Mouse (Mus musculus) cerebellum, postnatal 14 days (tissue): ENCODE data around the gene Gm42688.

Experiments used
- DNase-seq, 2 experiments: peaks; one replicate each; pipeline ENCODE4 v3.0.0; 2021; ENCODE audit warnings: mixed read lengths in 2 of 2

The Gm42688 gene

DNA sequence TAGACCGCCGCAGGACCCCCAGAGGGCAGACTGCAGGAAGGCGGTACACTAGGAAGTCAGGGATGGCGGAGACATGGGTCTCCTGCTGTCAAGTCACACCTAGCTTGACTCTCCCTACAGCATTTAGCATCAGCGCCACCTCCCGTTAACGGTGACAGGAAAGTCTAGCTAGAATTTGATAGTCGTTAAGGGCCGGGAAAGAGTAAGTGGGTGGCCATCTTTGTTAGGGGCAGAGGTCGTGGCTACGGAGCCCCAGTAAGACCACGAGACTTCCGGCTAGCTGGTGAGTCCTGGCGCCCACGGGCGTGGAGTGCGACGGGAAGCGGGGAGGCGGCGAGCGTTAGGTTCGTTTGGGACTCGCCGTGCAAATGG, at the start of gene Gm42688, which contains the start of gene Ccdc142:
Gm42688 (plus strand) TSS at position 302 of the 372 bp plus-strand sequence.
Ccdc142 (plus strand) TSS at position 286 of the 372 bp plus-strand sequence.
- DNase-seq, result peak; percentile 92

DNA sequence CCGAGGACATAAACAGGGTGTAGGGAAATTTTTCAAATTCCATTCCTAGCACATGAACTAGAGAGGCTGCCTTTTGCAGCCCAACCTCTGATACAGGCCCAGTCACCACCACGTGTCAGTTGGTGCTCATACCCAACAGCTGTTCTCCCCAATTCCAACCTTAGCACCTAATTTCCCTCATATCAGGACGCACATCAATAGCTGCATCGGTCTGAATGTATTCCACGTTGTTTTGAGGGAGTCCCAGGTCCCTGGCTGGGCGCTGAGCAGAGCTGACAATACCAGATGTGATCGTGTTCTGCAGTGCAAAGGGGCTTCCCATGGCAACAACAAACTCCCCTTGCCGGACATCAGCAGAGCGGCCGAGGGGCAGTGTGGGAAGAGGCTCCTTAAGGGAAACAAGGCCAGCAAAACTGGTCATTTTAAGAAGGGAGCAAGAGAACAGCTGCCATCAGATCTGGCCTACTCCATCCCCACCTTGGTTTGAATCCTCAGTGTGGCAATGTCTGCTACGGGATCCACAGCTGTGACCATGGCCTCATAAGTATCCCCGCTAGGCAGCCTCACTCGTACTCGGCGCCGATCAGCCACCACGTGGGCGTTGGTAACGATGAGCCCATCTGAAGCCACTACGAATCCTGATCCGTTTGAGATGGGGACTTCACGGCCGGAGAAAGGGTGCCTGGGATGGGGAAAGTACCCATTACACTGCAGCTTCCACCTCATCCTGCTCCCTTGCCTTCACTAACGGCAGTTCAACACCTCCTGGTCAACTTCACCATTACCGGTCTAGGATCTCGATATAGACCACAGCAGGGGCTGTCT, 48.1 kb upstream of the Gm42688 start:
- DNase-seq, result peak; percentile 40 to 55

DNA sequence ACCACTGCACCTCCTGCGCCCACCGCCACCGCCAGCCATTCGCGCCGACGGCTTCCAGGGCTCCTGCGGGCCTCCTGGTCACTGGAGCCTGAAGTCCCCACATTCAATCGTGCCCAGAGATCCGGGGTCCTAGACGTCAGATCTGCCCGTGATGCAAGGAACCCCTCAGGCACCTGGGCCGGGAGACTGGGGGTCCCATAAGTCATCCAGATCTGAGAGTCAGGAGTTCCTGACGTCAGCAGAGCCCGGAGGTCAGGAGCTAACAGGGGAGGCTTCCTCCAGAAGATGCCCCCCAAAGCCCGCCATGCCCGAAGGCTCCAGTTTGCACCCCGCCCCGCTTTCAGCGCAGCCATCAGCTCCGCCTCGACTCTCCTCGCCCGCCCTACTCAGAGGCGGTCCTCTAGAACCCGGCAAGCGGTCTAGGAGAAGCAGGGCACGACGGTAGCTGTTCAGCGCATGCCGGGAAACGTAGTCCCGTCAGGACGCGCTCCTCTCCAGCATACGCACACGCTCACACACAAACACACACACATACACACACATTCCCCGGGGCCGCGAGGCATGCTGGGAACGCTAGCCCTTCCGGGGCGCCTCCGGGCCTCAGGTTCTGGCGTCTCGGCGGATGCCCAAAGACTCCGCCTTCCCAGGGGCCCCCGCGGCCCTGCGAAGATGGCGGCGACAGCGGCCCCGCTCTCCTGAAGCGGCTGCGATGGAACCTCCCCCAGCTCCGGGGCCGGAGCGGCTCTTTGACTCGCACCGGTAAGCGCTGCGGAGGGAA, 47.2 kb upstream of the Gm42688 start, which contains the start of gene Aup1:
Aup1 (plus strand) TSS at position 448 of the 778 bp plus-strand sequence.
- peak; percentile 96 to 97 for DNase-seq

DNA sequence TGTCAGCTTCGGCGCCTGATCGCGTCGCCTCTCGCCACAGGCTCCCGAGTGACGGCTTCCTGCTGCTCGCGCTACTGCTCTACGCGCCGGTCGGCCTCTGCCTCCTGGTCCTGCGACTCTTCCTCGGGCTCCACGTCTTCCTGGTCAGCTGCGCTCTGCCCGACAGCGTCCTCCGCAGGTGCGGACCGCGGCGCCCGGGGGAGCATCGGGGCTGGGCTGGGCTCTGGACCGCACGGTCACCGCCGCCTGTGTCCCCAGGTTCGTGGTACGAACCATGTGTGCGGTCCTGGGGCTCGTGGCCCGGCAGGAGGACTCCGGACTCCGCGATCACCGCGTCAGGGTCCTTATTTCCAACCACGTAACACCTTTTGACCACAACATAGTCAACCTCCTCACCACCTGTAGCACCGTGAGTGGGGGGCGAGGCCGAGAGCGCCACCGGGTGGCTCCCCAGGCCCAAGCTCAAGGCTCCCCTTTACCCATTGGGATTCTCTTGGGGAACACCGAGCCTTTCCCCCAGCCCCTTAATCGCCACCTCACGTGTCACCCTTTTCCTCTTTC, 46.5 kb upstream of the Gm42688 start, which contains the start of gene Htra2:
Htra2 (minus strand) TSS at position 403 of the 561 bp plus-strand sequence.
- DNase-seq, result peak in 1 of 2 experiments; percentile 62

DNA sequence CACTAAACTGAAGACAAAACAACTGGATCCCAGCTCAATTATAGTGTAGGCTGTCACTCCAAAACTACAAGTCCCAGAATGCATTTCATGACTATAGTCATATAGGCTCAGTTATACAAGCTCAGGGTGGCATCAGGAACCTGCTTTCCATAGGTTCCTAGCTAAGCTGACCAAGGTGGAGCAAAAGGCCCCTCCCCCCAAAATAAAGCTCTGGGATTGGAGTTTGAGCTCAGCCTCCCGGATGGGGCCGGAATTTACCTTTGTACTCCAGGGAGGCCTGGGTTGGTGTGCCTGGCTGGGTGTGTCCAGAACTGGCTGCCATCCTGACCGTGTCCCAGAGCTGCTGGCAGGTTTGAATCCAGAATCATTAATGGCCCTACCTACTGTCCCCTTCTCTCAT, 43.6 kb upstream of the Gm42688 start, which contains the start of gene Dqx1:
Dqx1 (plus strand) TSS at position 55 of the 400 bp plus-strand sequence.
- DNase-seq, result peak in 1 of 2 experiments; percentile 19

DNA sequence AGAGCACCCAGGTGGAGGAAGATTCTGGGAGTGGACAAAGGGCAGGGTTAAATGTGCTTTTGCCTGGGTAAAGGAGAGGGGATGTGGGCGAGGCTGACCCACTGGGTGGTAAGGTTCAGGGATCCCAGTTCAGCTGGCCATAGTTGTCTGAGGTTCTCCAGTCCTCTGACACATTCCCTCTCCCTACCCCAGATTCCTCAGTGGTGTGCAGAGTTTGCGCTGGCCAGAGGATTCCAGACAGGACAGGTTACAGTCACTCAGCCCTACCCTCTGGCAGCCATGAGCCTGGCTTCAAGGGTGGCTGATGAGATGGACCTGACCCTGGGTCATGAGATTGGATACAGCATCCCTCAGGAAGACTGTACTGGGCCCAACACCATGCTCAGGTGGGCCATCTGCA, 42.7 kb upstream of the Gm42688 start:
- DNase-seq, result no peak

DNA sequence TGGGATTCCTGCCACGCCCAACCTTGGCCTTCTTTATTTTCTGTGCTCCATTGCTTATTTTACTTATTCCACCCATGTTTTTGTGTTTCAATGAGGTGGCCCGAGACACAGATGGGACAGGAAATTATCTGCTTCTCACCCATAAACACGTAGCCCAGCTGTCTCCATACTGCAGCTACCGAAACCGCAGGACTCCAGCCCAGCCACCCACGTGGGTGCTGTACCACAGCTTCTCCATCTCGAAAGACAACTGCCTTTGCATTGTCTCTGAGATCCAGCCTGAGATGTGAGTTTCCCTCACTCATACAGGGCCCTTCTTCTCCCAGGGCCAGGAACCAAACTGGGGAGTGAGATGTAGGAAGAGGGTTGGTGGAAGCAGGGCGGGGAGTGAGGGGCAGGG, 35.4 kb upstream of the Gm42688 start:
- DNase-seq, result no peak

DNA sequence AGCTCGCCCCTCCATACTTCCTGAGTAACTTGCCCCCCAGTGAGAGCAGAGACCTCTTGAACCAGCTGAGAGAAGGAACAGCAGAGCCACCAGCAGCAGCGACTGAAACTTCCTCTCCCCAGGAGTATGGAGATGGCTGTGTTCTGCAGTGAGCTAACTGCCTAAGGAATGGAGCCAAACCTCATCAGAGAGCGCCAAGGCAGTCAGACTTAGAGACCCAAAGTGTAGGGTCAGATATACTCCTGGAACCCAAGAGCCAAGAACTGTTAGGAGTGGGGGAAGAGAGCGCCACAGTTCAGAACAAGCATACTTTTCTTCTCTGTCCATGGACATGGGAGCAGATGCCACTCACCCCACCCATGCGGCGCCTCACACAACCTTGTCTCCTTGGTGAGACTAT, 35.0 kb upstream of the Gm42688 start:
- DNase-seq, result no peak

DNA sequence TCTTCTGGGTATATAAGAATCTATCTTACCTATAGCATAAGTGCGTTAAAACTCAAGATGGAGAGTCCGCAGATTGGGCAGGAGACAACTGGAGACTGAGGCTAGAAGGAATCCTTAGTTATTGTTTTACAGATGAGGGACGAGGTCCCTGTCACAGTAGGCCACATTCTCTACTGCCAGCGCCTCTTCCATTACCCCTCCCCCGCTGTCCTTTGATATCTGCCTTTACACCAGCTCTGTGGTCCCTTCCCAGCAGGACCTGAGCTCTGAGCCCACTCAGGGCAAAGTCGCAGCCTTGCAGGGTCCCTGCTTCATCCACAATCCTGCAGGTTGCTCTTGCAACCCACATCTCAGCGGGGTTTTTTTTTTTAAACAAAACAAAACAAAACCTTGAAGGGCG, 33.2 kb upstream of the Gm42688 start:
- no peak for DNase-seq

DNA sequence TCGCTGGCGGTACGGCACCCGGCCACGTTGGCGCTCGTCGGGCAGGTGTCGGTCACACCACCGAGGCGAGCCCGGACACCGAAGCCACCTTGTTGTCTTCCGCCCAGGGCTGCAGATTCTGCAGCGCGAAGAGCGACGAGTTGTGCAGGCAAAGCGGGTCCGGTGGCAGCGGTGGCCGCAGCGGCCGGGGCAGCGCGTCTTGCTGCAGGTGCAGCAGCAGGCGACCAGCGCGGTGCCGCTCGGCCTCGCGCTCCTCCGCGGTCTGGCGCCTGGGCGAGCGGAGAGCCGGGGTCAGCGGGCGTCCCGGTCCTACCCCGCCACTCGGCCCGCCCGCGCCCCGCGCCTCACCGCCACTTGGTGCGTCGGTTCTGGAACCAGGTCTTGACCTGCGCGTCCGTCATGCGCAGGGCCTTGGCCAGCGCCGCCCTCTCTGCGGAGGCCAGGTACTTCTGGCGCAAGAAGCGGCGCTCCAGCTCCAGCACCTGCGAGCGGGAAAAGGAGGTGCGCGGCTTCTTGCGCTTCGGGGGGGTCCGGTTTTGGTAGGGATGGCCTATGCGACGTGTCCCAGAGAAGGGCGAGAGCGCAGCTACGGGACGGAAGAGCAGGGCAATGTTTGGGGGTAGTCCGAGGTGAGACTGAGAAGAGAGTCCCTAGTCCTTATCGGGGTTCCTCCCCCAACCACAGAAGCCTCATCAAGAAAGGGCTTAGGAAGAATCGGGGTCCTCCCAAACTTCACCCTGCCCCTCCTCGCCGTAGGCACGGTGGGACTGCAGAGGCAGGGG, 32.5 kb upstream of the Gm42688 start:
- DNase-seq, result no peak

DNA sequence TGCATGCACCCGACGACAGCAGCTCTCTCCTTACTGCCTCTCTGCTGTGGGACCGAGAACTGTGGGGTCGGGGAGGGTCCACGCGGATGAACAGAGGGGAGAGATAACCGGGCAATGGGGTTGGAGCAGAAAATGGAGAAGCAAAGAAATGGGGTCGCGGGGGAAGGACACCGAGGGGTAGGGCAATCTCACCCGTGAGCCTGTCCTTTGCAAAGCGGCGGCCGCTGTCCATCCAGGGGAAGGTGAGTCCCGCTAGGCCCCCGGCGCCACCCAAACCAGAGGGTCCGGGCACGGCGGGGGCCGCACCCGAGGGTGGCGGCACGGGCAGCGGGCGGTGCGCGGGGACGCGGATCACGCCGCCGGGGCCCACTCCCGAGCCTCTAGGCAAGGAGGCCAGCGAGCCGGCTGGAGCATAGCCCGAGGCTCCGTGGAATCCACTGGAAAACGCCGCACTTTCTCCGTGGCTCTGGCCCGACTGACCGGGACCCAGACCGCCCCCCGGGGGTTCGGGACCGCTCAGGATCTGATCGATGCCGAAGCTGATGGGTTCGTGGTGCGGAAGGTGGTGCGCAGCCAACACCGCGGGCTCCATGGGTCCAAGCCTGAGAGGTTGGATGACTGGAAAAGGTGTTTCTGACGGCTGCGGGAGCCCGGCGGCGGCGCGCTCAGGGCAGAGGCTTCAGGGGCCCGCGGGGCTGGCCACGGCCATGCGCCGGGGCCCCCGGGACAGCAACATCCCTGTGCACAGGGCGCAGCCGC, 31.8 kb upstream of the Gm42688 start:
- peak; percentile 38 to 43 for DNase-seq

DNA sequence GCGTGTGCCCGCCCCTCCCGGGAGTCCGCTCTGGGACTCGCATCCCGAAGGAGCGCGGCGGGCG, 31.3 kb upstream of the Gm42688 start, which contains the start of gene Tlx2:
Tlx2 (minus strand) TSS at position 47 of the 64 bp plus-strand sequence.
- DNase-seq, result no peak

DNA sequence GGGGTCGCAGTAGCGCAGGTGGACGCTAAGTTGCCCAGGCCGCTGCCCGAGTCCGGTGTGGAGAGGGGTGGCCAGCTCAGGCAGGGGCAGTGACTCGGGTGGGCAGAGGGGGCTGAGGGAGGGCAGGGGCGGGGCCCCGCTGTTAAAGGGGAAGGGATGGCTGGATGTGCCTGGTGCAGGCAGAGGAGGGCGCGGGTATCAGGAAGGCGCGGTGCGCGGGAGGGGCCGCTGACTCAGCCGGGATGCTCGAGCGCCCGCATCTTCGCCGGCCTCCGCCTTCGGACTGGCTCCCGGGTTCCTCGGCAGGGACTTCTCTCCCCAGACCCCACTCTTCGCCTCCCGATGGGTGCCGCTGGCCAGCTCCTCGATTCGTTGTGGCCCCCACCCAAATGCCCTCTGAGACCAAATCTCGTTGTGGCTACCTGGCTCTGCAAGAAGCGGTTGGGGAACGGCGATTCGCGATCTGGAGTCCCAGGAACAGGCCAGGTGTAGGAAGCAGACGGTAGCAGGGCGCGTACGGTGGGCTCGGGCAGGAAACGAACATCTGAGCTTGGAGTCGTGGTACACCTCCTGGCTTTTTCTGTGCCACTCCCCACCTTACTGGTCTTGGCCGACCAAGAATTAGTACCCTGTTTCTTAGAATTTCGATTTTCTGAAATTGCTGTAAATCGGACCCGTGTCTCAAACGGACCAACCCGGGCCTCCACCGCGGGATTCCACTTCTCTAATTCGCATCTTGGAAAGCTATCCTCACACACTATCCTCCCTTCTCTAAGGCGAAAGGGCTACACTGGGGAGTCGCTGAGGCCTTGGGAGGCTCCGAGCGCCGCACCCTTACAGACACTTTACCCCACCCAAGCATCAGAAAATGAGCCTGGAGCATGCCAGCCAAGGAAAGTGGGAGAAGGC, 30.9 kb upstream of the Gm42688 start:
- peak; percentile 52 to 65 for DNase-seq

DNA sequence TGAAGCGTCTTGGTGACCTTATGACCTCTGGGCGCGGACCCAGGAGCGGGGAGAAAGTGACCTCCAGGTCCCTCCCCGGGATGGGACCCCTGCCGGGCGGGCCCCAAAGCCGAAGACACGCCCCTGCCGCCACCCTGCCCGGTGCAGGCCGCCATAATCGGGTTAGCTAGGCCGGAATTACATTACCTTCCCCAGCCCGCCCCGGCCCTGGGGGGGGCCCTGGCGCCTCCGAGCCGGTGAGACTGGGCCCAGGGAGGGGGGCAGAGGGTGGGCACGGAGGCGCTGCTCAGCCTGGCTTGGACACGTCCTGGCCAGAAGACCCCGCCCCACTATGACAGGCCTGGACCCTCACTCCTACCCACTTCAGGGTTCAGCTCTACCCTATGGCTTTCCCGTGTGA, 30.2 kb upstream of the Gm42688 start:
- peak in 1 of 2 experiments; percentile 60 for DNase-seq

DNA sequence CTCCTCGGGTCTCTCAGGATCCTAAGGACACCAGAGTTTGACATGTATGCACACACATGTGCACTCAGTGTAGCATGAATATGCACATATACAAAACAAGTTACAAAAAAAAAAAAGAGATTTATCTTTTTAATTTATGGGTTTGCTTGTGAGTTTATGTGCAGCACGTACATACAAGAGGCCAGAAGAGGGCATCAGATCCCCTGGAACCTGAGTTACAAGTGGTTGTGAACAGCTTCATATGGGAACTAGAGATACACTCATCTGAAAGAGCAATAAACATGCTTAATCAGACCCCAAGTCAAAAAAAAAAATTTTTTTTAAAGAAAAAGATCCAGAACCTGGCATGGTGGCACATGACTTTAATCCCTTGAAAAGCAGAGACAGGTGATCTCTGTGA, 26.4 kb upstream of the Gm42688 start:
- DNase-seq, result no peak

DNA sequence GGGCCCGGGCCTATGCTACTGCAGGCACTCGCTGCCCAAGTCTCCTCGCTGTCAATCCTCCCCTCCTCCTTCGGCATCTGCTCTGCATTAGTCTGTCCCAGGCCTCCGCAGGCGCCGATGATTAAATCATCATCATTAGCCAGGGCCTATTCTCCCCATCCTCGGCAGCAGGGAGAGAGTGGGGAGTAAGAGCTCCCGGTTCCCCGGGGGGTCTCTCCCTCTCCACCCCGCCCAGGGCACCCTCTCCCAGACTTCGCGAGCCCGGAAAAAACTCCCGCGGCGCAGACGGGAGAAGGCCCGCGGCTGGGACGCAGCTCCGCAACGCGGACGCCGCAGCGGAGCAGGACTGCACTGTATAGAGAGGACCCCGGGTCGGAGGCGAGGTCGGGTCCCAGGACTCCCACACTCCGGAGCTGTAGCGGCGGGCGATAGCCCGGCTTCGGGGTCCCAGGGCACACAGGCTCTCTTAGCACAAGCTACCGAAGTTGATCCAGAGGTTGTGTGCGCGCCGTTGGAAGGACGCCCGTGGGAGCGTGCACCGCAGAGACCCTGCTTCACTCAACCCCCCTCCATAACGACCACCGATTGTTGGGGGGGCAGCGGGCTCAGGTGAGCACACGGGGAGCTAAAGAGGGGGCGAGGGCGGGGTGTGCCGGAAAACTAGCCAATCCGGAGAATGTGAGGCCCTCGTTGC, 23.6 kb upstream of the Gm42688 start, which contains the start of gene Pcgf1:
Pcgf1 (plus strand) TSS at position 240 of the 694 bp plus-strand sequence.
- DNase-seq, result peak in 1 of 2 experiments; percentile 67

DNA sequence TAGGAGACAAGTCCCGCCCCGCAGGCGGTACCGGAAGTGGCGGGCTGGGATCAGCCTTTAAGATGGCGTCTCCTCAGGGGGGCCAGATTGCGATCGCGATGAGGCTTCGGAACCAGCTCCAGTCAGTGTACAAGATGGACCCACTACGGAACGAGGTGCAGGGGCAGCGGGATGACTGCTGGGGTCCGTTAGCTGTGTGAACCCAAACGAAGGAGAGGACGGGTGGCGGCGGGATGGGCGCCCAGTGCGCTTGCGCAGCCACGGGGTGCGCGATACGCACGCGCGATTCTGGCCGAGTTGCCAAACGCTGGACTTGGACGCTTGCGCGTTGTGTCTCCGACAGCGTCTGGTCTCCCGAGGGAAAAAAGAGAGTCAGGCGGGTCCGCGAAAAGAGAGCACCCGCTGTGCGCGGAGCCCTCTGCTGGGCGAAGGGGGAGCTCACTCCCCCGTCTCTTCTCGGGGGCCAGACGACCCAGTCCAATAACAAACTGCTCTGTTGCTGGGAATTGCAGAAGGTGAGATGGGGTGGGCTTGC, 23.0 kb upstream of the Gm42688 start:
- DNase-seq, result peak; percentile 100

DNA sequence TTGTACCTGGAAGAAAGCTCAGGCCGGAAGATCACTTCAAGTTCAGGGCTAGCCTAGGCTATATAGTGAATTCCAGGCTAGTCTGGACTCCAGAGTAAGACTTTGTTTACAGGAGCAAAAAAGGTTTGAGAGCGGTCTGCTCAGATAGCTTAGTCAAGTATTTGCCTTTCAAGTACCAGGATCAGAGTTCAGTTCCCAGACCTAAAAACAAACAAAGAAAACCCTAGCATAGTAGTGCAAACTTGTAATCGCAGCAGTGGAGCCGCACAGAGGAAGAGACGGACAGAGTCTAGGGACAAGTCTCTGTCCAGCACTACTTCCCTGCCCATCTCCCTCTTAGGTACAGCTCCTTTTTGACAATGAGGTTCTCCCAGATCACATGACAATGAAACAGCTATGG, 21.2 kb upstream of the Gm42688 start:
- DNase-seq, result no peak

DNA sequence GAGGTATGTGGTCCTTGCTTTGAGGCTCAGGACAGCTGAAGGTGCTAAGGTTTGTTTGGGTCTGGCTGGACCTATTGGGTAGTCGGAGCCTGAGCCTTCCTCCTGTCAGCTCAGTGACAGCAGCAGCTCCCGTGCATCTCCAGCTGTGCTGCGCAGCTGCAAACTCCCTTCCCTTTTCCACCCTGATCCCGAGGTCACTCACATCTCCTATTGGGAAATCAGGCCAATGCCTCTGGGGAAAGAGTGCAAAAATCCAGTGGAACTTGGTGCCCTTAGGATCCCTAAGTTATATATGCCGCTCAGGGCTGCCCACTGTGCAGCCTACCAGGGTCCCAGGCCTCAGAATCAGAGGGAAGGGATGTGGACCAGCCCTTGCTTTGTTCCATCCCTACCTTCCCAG, 17.9 kb upstream of the Gm42688 start:
- DNase-seq, result no peak

DNA sequence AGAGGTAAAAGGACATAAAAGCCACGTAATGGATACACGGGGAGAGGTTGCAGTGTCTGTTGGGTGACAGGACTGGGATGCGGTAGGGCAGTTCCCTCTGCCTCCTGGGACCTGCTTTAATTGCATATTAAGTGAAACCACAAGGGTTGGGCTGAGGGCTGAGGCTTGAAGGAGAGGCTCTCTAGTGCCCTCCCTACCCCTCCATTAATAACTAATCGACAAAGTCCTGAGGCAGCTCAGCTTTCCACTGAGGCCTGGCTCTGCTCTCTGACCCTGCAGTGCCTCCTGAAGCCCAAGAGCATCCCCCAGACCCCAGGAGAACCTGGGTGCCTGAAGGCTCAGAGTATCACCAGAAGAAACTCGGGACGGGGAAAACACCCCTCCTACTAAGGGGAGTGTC, 16.9 kb upstream of the Gm42688 start:
- no peak for DNase-seq
